Mouse (Mus musculus) fibroblast of lung, adult 2 months (primary cell): ENCODE results near the gene Coro1b.

Experiments
- DNase-seq: peaks from one replicate; pipeline ENCODE4 v3.0.0-alpha.2; 2011; ENCODE audit warnings: low read depth

Gene Coro1b

GRCm38 (mm10) chr19:4159049-4159448, 10.6 kb downstream of the Coro1b start:
- DNase-seq: no peak

- peak; percentile 91 for DNase-seq
Measured at GRCm38 (mm10) chr19:4162646-4163542, 14.5 kb downstream of the Coro1b start, which contains the start of gene Rps6kb2. TSS of gene Rps6kb2 (minus strand) at chr19:4163354.

GRCm38 (mm10) chr19:4163543-4163887, 15.1 kb downstream of the Coro1b start:
- no peak for DNase-seq

GRCm38 (mm10) chr19:4164100-4164499, 15.7 kb downstream of the Coro1b start:
- no peak for DNase-seq

GRCm38 (mm10) chr19:4164721-4165120, 16.3 kb downstream of the Coro1b start:
- no peak for DNase-seq

GRCm38 (mm10) chr19:4166678-4167476, 18.5 kb downstream of the Coro1b start:
- DNase-seq: no peak

- peak; percentile 94 for DNase-seq
Measured at GRCm38 (mm10) chr19:4169378-4169784, 21.0 kb downstream of the Coro1b start.

GRCm38 (mm10) chr19:4169810-4170209, 21.4 kb downstream of the Coro1b start:
- DNase-seq: no peak

GRCm38 (mm10) chr19:4170723-4171392, 22.4 kb downstream of the Coro1b start:
- no peak for DNase-seq

GRCm38 (mm10) chr19:4171393-4172290, 23.2 kb downstream of the Coro1b start:
- no peak for DNase-seq

GRCm38 (mm10) chr19:4172925-4173324, 24.5 kb downstream of the Coro1b start:
- DNase-seq: no peak

GRCm38 (mm10) chr19:4175368-4175947, 27.0 kb downstream of the Coro1b start, which contains the start of gene Carns1:
TSS of gene Carns1 (minus strand) at chr19:4175479.
- DNase-seq: no peak

- DNase-seq: no peak
Measured at GRCm38 (mm10) chr19:4180411-4180810, 32.0 kb downstream of the Coro1b start.

- DNase-seq: no peak
Measured at GRCm38 (mm10) chr19:4181892-4182291, 33.5 kb downstream of the Coro1b start.

GRCm38 (mm10) chr19:4183689-4184088, 35.3 kb downstream of the Coro1b start:
- DNase-seq: no peak

- DNase-seq: no peak
Measured at GRCm38 (mm10) chr19:4184976-4185975, 36.9 kb downstream of the Coro1b start.

- DNase-seq: no peak
Measured at GRCm38 (mm10) chr19:4187303-4187702, 38.9 kb downstream of the Coro1b start.

GRCm38 (mm10) chr19:4189051-4189620, 40.7 kb downstream of the Coro1b start:
- DNase-seq: no peak

GRCm38 (mm10) chr19:4190831-4191334, 42.5 kb downstream of the Coro1b start, which contains the start of gene Tbc1d10c:
TSS of gene Tbc1d10c (minus strand) at chr19:4191284.
- DNase-seq: no peak
